Comparison of ENCODE assay signal across 8 mouse cellular contexts in genomic region chr16:92883821-92884272, GRCm38 (mm10). TPM values are rescaled to one million over a fixed set of nuclear protein-coding genes. Genes with fewer than 3 reads are reported as not detected.
A peak's percentile ranks its signal among the peaks of the same experiment; 100 is the strongest.
DNase-seq lines count a peak whose midpoint lies in the region; ATAC-seq lines count a peak whose summit lies in the region.

No protein-coding gene starts in this region.

- no peaks in the 10 kb centered on the region for H3K36me3 ChIP-seq in neural tube, embryonic 11.5 days (ENCODE audit: control insufficient read depth, insufficient read depth, low read length)

- H3K9ac ChIP-seq in neural tube, embryonic 11.5 days (ENCODE audit: low read length): no peak overlapping the region

- peak; percentile 43 for DNase-seq in kidney, postnatal 14 days
- no peak for DNase-seq in kidney, adult 9 months
- DNase-seq in embryo, embryonic 10 days (ENCODE audit: low spot score): peak; percentile 79
- DNase-seq in heart, postnatal 4 days: peak; percentile 41
- DNase-seq in neural tube, embryonic 11.5 days (ENCODE audit: low spot score): peak; percentile 18
- no peak for DNase-seq in frontal cortex, postnatal 14 days (ENCODE audit: low spot score in 2 of 2)
- no peak for DNase-seq in gastrocnemius, postnatal 36 days
- no peak for DNase-seq in cerebellum, adult 9-10 months

- intact Hi-C loops in gastrocnemius, postnatal 36 days (cut with DNase I): no loop called here

- no peak for ATAC-seq in neural tube, embryonic 11.5 days (ENCODE audit: insufficient read depth, low FRiP score, low TSS enrichment)

- no peaks in the 10 kb centered on the region for H3K4me1 ChIP-seq in neural tube, embryonic 11.5 days (ENCODE audit: control insufficient read depth, insufficient read depth, low read length)

- H3K4me2 ChIP-seq in neural tube, embryonic 11.5 days (ENCODE audit: low read depth): no peak overlapping the region

- no peak overlapping the region for H3K4me3 ChIP-seq in neural tube, embryonic 11.5 days (ENCODE audit: low read depth, low read length)

- WGBS in neural tube, embryonic 11.5 days: 48% methylated on average over 12 of the region's 12 CpGs

- H3K27me3 ChIP-seq in neural tube, embryonic 11.5 days (ENCODE audit: control insufficient read depth, insufficient read depth, low read length): no peaks in the 10 kb centered on the region

- H3K27ac ChIP-seq in neural tube, embryonic 11.5 days (ENCODE audit: low read depth, low read length): no peak overlapping the region

- H3K9me3 ChIP-seq in neural tube, embryonic 11.5 days (ENCODE audit: control insufficient read depth, low read length): no peaks in the 10 kb centered on the region

RNA-seq across cellular contexts. Expression of gene Runx1, which starts 57.9 kb away (rescaled TPM):
- total RNA-seq in heart, postnatal 4 days (2021): 1 to 10 TPM; 1.8 to 1.9 TPM
- 1.2 and 1.9 TPM in 2 replicates for polyA plus RNA-seq in neural tube, embryonic 11.5 days (2014; fragmentation: Nextera tagmentation; extraction: Ambion mirVana)
- total RNA-seq in gastrocnemius, postnatal 36 days (2021): 1 to 10 TPM; 3.0 to 3.3 TPM

Comparison
In these comparisons a context has a peak if more than half of its experiments do, and no peak if none do; other contexts are left out.
1. DNase-seq: peak in kidney, postnatal 14 days (single experiment), embryo, embryonic 10 days (single experiment), heart, postnatal 4 days (single experiment) and neural tube, embryonic 11.5 days (single experiment); none in kidney, adult 9 months (single experiment), frontal cortex, postnatal 14 days (0 of 2), gastrocnemius, postnatal 36 days (0 of 2) and cerebellum, adult 9-10 months (single experiment).